Mouse (Mus musculus): ENCODE results near the gene Trank1.

The Trank1 gene

DNA sequence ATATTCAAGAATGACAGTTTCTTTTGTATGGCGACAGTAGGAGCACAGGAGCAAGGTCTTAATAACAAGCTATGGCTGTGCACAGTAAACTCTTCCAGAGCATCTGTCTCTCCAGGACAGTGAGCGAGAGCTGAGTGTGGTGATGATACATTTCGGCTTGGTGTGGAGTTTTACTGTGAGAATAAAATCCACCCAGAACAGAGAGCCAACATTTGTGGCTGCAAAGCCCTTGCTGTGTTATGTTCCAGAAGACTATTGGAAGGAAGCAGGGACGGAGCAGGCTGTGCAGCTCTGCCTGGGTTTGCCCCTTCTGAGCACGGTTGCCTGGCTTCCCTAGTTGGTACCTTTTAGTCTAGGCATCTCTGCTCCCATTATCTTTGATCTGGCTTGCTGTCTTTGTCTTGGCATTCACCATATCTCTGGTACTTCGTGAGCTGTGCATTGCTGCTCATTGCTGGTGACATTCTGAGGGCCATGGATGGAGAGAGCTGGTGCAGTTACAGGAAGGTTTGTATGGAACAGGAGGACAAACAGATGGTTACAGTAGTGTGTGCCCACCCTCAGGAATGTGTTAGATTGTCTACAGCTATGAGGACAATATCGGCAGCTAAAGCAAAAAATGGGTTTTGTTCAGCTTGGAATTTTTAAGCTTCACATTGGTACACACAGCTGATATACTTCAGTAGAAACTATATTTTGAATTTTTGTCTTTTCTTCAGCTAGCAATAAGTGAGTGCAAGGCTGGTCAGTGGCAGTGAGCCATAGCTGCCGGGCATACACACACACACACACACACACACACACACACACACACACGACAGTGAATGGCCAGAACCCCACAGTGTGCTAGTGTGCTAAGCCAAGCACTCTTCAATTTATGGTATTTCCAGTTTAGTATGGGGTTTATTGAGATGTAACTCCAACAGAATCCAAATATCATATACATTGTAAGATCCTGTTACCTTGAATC is 69.8 kb downstream of the Trank1 start:
- DNase-seq (ENCODE audit: low spot score), result no peak

GRCm38 (mm10) chr9:111382469-111382868 is 70.9 kb downstream of the Trank1 start:
- DNase-seq (ENCODE audit: low spot score), result no peak

DNA sequence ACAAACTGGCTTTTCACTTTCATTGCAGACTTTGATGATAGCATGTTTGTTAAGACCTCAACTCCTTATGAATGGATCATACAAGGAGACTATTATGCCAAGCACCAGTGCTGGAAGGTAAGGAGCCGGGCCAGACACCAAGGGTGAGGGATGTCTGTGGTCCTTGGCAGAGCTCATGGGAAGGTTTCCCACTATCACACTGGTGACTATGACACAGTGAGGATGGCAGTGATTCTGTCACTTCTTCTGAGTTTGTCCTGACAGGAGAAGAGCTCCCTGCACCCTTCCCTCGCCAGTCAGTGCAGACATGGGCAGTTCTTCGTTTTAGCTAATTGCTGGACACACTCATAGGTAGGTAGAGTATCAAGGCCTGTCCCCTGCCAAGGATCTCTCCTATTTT is 71.5 kb downstream of the Trank1 start:
- DNase-seq (ENCODE audit: low spot score), result no peak

DNA sequence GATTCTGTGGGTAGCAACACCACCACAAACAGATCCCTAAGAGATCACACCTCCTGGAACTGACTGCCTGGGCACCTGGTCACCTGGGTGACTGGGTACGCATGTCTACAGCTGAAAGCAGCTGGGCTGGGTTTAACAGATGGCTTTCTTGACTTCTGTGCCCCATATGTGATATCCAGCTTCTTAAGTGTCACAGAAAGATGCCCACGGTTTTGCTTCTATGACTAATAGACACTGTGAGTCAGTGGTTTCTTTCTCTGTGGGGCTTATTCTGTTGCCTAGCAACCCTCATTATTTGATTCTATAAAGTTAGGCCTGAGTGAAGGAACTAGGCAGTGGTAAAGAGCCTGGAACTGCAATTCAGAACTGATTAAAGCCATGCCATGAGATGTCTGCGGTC is 72.2 kb downstream of the Trank1 start:
- DNase-seq (ENCODE audit: low spot score), result no peak

DNA sequence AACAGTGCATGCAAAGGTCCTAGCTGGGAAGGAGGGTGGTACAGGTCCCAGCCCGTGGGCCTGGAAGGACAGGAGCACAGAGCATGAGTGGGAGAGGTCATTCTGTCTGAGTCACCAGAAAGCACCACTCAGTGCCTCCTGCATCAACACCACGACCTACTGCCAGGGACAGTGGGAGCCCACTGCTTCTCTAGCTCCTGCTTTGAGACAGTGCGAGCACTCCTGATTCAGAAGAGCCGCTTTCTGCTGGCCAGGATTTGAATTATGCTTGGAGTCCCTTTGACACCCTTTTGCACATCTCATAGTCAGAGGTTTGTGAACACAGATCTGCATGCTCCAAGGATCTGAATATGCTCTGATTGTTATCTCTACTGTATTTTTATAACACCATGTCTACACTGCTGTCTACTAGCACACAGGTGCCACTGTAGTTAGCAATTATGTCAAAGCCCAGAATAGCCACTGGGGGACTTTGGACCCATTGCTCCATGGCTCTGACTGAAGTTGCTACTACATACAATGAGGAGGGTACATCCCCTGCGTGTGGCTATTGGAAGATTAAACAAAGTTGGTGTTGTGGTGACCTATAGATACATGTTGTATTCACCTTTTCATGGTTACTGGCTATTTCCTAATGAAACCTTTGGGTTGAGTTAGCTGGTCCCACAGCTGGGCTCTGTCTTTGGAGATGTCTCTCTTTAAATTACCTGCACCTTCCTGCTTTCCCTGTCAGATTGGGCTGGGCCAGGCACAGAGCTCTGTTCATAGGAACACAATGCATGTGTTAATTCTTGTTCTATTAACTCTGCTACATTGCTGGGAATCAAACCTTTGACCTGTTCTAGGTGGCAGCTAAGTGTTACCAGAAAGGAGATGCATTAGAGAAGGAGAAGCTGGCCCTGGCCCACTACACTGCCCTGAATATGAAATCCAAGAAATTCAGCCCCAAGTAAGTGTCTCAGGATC is 74.3 kb downstream of the Trank1 start:
- DNase-seq (ENCODE audit: low spot score), result no peak

- no peak for DNase-seq (ENCODE audit: low spot score)
Observed at GRCm38 (mm10) chr9:111386569-111386968, 75.0 kb downstream of the Trank1 start.

DNA sequence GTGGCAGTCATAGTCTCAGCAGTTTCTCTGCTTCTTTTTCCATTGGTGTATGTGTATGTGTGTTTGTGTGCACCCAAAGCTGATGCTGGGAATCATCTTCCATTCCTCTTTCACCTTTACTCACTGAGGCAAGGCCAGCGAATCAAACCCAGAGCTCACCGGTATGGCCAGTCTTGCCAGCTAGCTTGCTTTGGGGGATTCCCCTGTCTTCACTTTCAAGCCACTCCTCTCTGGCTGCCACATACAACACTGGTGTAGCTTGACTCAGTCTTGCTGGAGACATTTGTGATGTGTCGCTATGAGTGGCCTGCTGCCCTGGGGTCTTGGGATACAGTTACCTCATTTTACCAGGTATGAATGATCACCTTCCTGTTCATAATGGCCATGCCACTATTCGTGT is 76.0 kb downstream of the Trank1 start:
- no peak for DNase-seq (ENCODE audit: low spot score)

GRCm38 (mm10) chr9:111390016-111390415 is 78.5 kb downstream of the Trank1 start:
- DNase-seq (ENCODE audit: low spot score), result no peak

DNA sequence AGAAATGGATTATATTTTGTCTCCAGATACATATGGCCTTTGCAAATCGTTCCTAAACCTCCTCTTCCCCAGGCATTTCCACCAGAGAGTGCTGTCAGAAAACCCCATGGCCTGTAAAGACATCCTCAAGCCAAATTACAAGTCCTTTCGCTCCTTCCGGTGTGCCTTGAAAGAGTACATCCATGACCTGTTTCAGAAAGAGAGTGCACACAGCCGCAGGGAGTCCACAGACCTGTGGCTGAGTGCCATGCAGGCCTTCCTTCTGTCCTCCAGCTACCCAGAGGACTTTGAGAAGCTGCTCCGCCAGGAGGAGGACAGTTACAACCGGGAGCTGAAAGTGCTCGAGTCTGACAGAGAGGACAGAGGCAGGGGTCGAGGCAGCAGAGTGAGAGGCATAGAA is 79.5 kb downstream of the Trank1 start:
- no peak for DNase-seq (ENCODE audit: low spot score)

DNA sequence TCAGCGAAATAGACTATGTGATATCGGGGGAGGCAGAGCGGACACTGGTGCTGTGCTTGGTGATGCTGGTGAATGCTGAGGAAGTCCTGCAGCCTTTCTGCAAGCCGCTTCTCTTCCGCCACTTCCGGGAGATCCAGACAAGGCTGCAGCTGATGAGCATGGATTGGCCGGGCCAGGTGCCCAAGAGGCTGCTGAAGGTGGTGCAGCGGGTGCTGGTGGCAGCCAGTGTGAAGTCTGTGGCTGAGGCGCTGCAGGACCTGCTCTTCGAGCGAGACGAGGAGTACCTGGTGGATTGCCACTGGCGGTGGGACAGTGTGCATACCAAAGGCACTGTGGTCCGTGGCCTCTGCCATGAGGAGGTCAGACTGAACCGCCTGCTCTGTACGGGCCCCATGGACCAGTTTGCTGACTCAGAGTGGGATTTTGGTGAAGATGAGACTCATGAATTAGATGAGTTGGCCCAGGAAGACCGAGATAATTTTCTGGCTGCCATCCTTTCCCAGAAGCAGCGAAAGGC is 80.4 kb downstream of the Trank1 start:
- DNase-seq (ENCODE audit: low spot score), result no peak

DNA sequence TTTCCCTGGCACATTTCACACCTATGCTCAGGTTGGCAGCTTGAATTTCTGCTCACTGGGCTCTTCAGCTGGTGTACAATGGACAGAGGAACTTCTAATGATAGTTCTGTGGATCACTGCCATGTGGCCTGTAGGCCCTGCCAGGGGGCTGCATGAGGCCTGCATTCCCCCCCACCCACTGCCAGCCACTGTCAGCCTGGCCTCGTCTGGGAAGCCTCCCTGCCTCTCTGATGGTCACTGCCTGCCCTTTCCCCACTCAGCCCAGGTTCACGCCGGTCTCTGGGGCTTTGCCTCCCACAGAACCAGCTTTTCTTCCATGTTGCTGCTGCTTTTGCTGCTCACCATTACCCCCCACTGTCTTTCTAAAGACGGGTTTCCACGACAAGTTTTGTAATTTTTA is 83.7 kb downstream of the Trank1 start:
- DNase-seq (ENCODE audit: low spot score), result no peak

DNA sequence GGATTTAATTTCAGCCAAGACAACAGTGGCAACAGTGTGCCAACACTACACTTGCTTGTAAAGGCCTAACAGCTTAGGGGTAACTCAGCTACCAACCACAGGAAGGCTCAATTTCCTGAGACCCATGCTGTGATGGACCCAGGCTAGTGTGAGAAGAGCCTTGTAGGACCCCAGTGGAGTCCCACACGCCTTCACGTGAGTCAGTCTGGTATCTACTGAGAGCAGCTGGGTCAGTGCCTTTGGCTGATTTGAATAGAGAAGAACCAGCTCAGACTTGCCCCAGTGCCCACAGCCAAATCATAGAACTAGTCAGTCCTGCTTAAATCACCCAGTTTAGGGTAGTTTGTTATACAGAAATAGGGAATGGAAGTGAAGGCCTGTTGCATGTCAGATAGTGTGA is 86.5 kb downstream of the Trank1 start:
- DNase-seq (ENCODE audit: low spot score), result no peak

DNA sequence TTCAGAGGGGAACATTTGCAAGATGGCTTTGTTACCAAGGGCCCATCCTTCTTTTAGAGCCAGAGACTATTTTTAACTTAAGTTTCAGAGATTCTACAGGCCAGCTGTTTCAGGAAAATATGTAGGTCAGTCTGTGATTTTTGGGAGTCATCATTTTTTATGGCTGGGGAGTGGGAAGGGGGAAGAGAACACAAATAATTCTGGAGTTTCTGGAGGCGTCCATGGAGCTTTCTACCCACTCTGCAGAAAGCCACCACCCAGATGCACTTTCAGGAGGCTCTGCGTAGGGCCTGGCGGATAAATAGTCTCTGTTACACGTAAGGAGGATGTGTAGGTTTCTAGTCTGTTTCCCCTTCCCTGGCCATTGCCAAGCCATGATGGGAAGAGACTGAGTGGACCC is 88.5 kb downstream of the Trank1 start:
- DNase-seq (ENCODE audit: low spot score), result no peak

DNA sequence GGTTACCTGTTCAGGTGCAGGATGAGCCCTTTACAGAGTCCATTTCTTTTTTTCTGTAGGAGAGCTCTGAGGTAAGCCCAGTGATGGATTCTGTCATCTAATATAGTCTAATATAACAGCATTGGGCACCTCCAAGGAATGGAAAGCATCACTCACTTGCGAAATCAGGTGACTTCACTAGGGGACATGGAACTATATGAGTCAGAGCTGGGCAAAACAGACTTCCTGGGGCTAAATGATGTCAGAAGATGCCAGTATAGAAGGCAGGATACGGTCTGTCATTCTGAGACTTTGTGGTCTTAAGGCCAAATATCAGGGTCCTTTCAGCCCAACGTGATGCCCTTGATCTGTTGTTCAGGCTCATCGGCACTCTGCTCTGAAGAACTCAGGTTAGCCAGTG is 91.6 kb downstream of the Trank1 start:
- DNase-seq (ENCODE audit: low spot score), result no peak

GRCm38 (mm10) chr9:111404346-111405079 is 93.0 kb downstream of the Trank1 start:
- no peak for DNase-seq (ENCODE audit: low spot score)

DNA sequence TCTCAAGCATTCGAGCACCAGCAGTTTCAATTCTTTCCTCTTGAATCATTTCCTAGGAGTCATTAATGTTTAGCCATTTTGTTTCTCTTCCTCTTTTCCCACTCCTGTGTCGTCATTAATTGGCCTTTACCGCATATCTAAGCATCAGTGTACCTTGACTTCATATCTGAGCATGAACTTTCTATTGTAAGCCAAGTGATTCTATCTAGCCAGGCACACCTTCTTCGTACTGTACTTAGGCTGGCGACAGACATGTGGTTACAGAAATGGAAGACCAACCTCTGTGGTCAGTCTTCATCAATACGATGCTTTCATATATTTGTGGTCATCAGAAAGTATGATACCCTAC is 93.5 kb downstream of the Trank1 start:
- no peak for DNase-seq (ENCODE audit: low spot score)

- no peak for DNase-seq (ENCODE audit: low spot score)
Observed at GRCm38 (mm10) chr9:111408012-111408411, 96.5 kb downstream of the Trank1 start.

DNA sequence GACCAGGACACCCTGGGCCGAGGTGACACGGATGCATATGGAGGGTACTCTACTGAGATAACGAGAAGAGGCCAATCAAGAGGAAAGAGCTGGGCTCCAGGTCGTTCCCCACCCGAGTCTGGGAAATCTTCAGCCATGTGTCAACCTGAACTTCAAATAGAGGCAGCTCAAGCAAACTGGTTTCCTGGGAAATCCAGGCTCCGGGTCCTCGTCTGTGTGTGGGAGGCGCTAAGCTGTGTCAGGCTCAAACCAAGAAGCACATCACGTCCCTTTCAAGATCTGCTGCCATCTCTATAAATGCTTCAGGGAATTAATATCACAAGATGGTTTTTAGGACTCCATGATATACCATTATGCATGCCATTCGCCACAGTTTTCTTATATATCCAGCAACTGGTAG is 96.9 kb downstream of the Trank1 start:
- DNase-seq (ENCODE audit: low spot score), result no peak

DNA sequence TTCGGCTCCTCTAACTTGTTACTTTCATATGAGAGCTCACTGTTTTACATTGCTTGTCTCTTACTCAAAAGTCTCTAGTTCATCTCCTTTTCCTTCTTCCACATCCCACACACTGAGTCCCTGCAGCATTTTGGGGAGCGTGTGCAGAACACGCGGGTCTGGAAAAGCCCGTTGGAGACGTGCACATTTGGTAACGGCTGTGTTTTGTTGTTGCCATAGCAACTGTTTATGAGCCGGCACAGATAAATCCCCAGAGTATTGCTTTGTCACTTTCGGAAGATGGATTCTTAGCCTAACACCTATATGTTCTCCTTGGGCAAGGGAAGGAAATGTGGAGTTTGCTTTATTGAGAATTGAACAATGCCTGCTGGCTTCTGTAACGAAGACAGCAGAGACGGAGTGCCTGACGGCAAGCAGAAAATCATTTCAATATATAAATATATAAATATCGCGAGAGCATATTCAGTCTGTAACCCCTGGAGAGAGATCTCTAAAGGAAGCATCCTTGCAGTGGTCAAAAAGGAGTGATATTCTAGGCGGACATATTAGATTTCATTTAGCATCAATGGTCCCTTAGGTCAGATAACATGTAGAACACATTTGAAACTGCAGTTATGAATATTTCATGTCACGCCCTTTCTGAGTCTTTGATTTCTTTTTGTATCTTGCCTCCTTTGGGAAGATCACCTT is 101.1 kb downstream of the Trank1 start:
- DNase-seq (ENCODE audit: low spot score), result no peak

- DNase-seq (ENCODE audit: low spot score), result no peak
Observed at GRCm38 (mm10) chr9:111421862-111422261, 110.3 kb downstream of the Trank1 start.

GRCm38 (mm10) chr9:111422567-111422966 is 111.0 kb downstream of the Trank1 start:
- no peak for DNase-seq (ENCODE audit: low spot score)
